Mouse (Mus musculus) forebrain, embryonic 14.5 days (tissue): Measurements from ENCODE around the gene Lrrc57. TPM values are rescaled to one million over a fixed set of nuclear protein-coding genes. Genes with fewer than 3 reads are reported as not detected.
"Not testable (repeated sequence)": the region's sequence is repeated elsewhere in the genome, so short reads cannot be mapped to it uniquely, and the experiment has no call there.

Source experiments
- ATAC-seq: fragments of 200-750 bp; cut with Nextera tagmentation; 2 replicates; pipeline ENCODE4 v1.8.0; 2017; ENCODE audit warnings: mild to moderate bottlenecking, moderate library complexity
- DNase-seq: peaks from one replicate; pipeline ENCODE4 v3.0.0-alpha.2; 2015; ENCODE audit warnings: low spot score
- H3K27ac ChIP-seq: fragments of 300-500 bp; sonication (generic); 2 replicates; pipeline ENCODE4 v1.5.1; 2014; ENCODE audit warnings: low read depth, mild to moderate bottlenecking, control low read depth, low read length, moderate library complexity
- H3K27me3 ChIP-seq: fragments of 300-500 bp; sonication (generic); replicated peaks from 2 replicates; pipeline ENCODE4 v1.6.1; 2014; ENCODE audit warnings: low read length, control low read depth, mixed read lengths; ENCODE audit not compliant: control insufficient read depth, insufficient read depth
- H3K36me3 ChIP-seq: fragments of 300-500 bp; sonication (generic); 2 replicates; pipeline ENCODE4 v1.6.1; 2014; ENCODE audit warnings: low read length, control low read depth; ENCODE audit not compliant: control insufficient read depth, insufficient read depth
- H3K4me1 ChIP-seq: fragments of 300-500 bp; sonication (generic); 2 replicates; pipeline ENCODE4 v1.6.1; 2014; ENCODE audit warnings: antibody characterized with exemption, low read length, control low read depth; ENCODE audit not compliant: control insufficient read depth, insufficient read depth
- H3K4me2 ChIP-seq: fragments of 300-500 bp; sonication (generic); 2 replicates; pipeline ENCODE4 v1.6.1; 2014; ENCODE audit warnings: mild to moderate bottlenecking, control low read depth, low read length
- H3K4me3 ChIP-seq: fragments of 300-500 bp; sonication (generic); 2 replicates; pipeline ENCODE4 v1.5.1; 2014; ENCODE audit warnings: low read depth, low read length, control low read depth
- H3K9ac ChIP-seq: fragments of 300-500 bp; sonication (generic); 2 replicates; pipeline ENCODE4 v1.6.1; 2014; ENCODE audit warnings: mild to moderate bottlenecking, low read length, control low read depth, moderate library complexity
- H3K9me3 ChIP-seq: fragments of 300-500 bp; sonication (generic); replicated peaks from 2 replicates; pipeline ENCODE4 v1.6.1; 2016; ENCODE audit warnings: low read length, control low read depth, mixed read lengths; ENCODE audit not compliant: control insufficient read depth
- WGBS: fragments of 180-500 bp; shearing (Covaris S2); extraction: QIAGEN DNeasy Blood & Tissue Kit; methylation state at CpG from one replicate; pipeline ENCODE4 v1.1.7; 2014; 5-methylcytosine and 5-hydroxymethylcytosine counted together
- polyA plus RNA-seq: library from polyadenylated mRNA; unstranded; fragments of >200 nt; fragmentation: Nextera tagmentation; extraction: Ambion mirVana; gene quantifications from 2 replicates; pipeline ENCODE4 v1.2.1, GENCODE M21; 2014

Lrrc57 gene
- polyA plus RNA-seq, 1 experiment from 2014 or later: 31.0 TPM

GRCm38 (mm10) chr2:120577799-120578198 lies 31.5 kb downstream of the Lrrc57 start:
- no peaks in the 10 kb centered on the region for H3K36me3 ChIP-seq
- WGBS: 76% methylated on average over 4 of the region's 4 CpGs
- no peak overlapping the region for H3K27ac ChIP-seq
- H3K4me2 ChIP-seq: no peak overlapping the region
- H3K9me3 ChIP-seq: no peaks in the 10 kb centered on the region
- H3K4me3 ChIP-seq: no peak overlapping the region
- DNase-seq (no peak), ATAC-seq (no peak)
- H3K4me1 ChIP-seq: no peaks in the 10 kb centered on the region
- H3K9ac ChIP-seq: no peak overlapping the region
- H3K27me3 ChIP-seq: no peaks in the 10 kb centered on the region

GRCm38 (mm10) chr2:120575978-120576377 lies 33.3 kb downstream of the Lrrc57 start:
- H3K4me2 ChIP-seq: no peak overlapping the region
- H3K4me3 ChIP-seq: no peak overlapping the region
- H3K9ac ChIP-seq: no peak overlapping the region
- H3K4me1 ChIP-seq: no peaks in the 10 kb centered on the region
- no peak for ATAC-seq
- H3K27ac ChIP-seq: no peak overlapping the region
- 97% methylated on average over 2 of the region's 2 CpGs for WGBS
- H3K36me3 ChIP-seq: peaks cover 6% of the 10 kb centered on the region; the same call in 1 of the 2 replicates
- DNase-seq: no peak
- H3K9me3 ChIP-seq: no peaks in the 10 kb centered on the region
- H3K27me3 ChIP-seq: no peaks in the 10 kb centered on the region

GRCm38 (mm10) chr2:120575121-120575520 lies 34.2 kb downstream of the Lrrc57 start:
- Histone ChIP-seq H3K4me3 (no peak overlapping the region), H3K9me3 (no peaks in the 10 kb centered on the region), H3K36me3 (peaks cover 6% of the 10 kb centered on the region; the same call in 1 of the 2 replicates), H3K4me2 (no peak overlapping the region), H3K27me3 (no peaks in the 10 kb centered on the region), H3K27ac (no peak overlapping the region), H3K9ac (no peak overlapping the region), H3K4me1 (no peaks in the 10 kb centered on the region)
- WGBS: 91% methylated on average over 3 of the region's 3 CpGs
- DNase-seq (no peak), ATAC-seq (no peak)

- H3K4me1 ChIP-seq, DNase-seq, H3K9me3 ChIP-seq, H3K4me2 ChIP-seq, H3K27me3 ChIP-seq, H3K27ac ChIP-seq, H3K9ac ChIP-seq, ATAC-seq, H3K4me3 ChIP-seq, H3K36me3 ChIP-seq: not testable (repeated sequence)
- WGBS: 95% methylated on average over 3 of the region's 3 CpGs
These were observed 37.2 kb downstream of the Lrrc57 start for GRCm38 (mm10) chr2:120572161-120572560.

GRCm38 (mm10) chr2:120571081-120571480 lies 38.2 kb downstream of the Lrrc57 start:
- WGBS: 95% methylated on average over 3 of the region's 3 CpGs
- ATAC-seq (no peak), DNase-seq (no peak)
- Histone ChIP-seq H3K4me3 (no peak overlapping the region), H3K36me3 (peaks cover 6% of the 10 kb centered on the region; the same call in 1 of the 2 replicates), H3K27ac (no peak overlapping the region), H3K9ac (no peak overlapping the region), H3K9me3 (no peaks in the 10 kb centered on the region), H3K27me3 (no peaks in the 10 kb centered on the region), H3K4me2 (no peak overlapping the region), H3K4me1 (peaks cover 3% of the 10 kb centered on the region; the same call in 1 of the 2 replicates)

GRCm38 (mm10) chr2:120567798-120568320 lies 41.5 kb downstream of the Lrrc57 start:
- Histone ChIP-seq H3K4me1 (peaks cover 5% of the 10 kb centered on the region; the same call in 1 of the 2 replicates), H3K36me3 (peaks cover 6% of the 10 kb centered on the region; the same call in 1 of the 2 replicates), H3K9me3 (no peaks in the 10 kb centered on the region), H3K27ac (0 out of 2 replicates have a peak overlapping the region, but pooled peaks have one; percentile 39), H3K4me3 (peak overlapping the region; percentile 59), H3K27me3 (no peaks in the 10 kb centered on the region), H3K4me2 (peak overlapping the region; percentile 77), H3K9ac (peak overlapping the region; percentile 82)
- WGBS: 1% methylated on average over 22 of the region's 22 CpGs
- DNase-seq: no peak
- peak; percentile 60 for ATAC-seq

- H3K27ac ChIP-seq: peak within 1 kb of the TSS; percentile 39; the same call in 1 of the 2 replicates
- H3K36me3 ChIP-seq: peaks cover 6% of the 10 kb centered on the region; the same call in 1 of the 2 replicates
- no peaks in the 10 kb centered on the region for H3K27me3 ChIP-seq
- peak within 1 kb of the TSS; percentile 59 for H3K4me3 ChIP-seq
- peak; percentile 92 for ATAC-seq
- no peaks in the 10 kb centered on the region for H3K9me3 ChIP-seq
- DNase-seq: peak; percentile 96
- 1% methylated on average over 42 of the region's 42 CpGs for WGBS
- H3K9ac ChIP-seq: peak within 1 kb of the TSS; percentile 82
- H3K4me2 ChIP-seq: peak within 1 kb of the TSS; percentile 77
- H3K4me1 ChIP-seq: peaks cover 8% of the 10 kb centered on the region; the same call in 1 of the 2 replicates
These were observed 42.2 kb downstream of the Lrrc57 start, which contains the start of gene Snap23 for GRCm38 (mm10) chr2:120566886-120567797. Gene Snap23, plus strand, starts transcription at chr2:120567671.

GRCm38 (mm10) chr2:120565363-120565762 lies 44.0 kb downstream of the Lrrc57 start:
- 92% methylated on average over 2 of the region's 2 CpGs for WGBS
- H3K9me3 ChIP-seq: no peaks in the 10 kb centered on the region
- H3K36me3 ChIP-seq: no peaks in the 10 kb centered on the region
- no peak overlapping the region for H3K4me2 ChIP-seq
- no peak overlapping the region for H3K4me3 ChIP-seq
- peaks cover 8% of the 10 kb centered on the region; the same call in 1 of the 2 replicates for H3K4me1 ChIP-seq
- no peak for ATAC-seq
- H3K27me3 ChIP-seq: no peaks in the 10 kb centered on the region
- no peak overlapping the region for H3K27ac ChIP-seq
- no peak for DNase-seq
- no peak overlapping the region for H3K9ac ChIP-seq
